Mouse (Mus musculus) liver, adult 2 months (tissue): ENCODE measurements around the gene Slc22a23. TPM values are rescaled to one million over a fixed set of nuclear protein-coding genes. Genes with fewer than 3 reads are reported as not detected.

Experiments
- DNase-seq: peaks from one replicate; pipeline ENCODE4 v3.0.0-alpha.2; 2011; ENCODE audit warnings: low read depth, low spot score; ENCODE audit errors: extremely low read depth
- H3K27ac ChIP-seq: fragments of 200-500 bp; replicated peaks from 2 replicates; pipeline ENCODE4 v1.5.1; 2012; ENCODE audit warnings: low read depth, mild to moderate bottlenecking, control low read depth, inconsistent platforms, low read length; ENCODE audit not compliant: insufficient read depth
- H3K27me3 ChIP-seq: fragments of 200-500 bp; 2 replicates; pipeline ENCODE4 v1.6.1; 2012; ENCODE audit warnings: mild to moderate bottlenecking, moderate library complexity, low read length, inconsistent platforms; ENCODE audit not compliant: control insufficient read depth, insufficient read depth
- H3K36me3 ChIP-seq: fragments of 200-500 bp; 2 replicates; pipeline ENCODE4 v1.6.1; 2012; ENCODE audit warnings: low read length, inconsistent platforms; ENCODE audit not compliant: control insufficient read depth, insufficient read depth
- H3K4me1 ChIP-seq: fragments of 200-500 bp; 2 replicates; pipeline ENCODE4 v1.6.1; 2011; ENCODE audit warnings: low read length; ENCODE audit not compliant: control insufficient read depth, insufficient read depth
- H3K4me3 ChIP-seq: fragments of 200-500 bp; 2 replicates; pipeline ENCODE4 v1.5.1; 2011; ENCODE audit warnings: low read depth, mild to moderate bottlenecking, control low read depth, low read length, moderate library complexity; ENCODE audit not compliant: insufficient read depth
- H3K79me2 ChIP-seq: fragments of 200-500 bp; 2 replicates; pipeline ENCODE4 v1.6.1; 2012; ENCODE audit warnings: inconsistent platforms, mild to moderate bottlenecking, low read length, moderate library complexity; ENCODE audit not compliant: control insufficient read depth, insufficient read depth
- H3K9ac ChIP-seq: fragments of 200-500 bp; 2 replicates; pipeline ENCODE4 v1.6.1; 2012; ENCODE audit warnings: low read depth, mild to moderate bottlenecking, control low read depth, inconsistent platforms, low read length
- CTCF ChIP-seq: fragments of 200-500 bp; IDR thresholded peaks from 2 replicates; pipeline ENCODE4 v1.5.1; 2011; ENCODE audit warnings: low read depth, low read length, control low read depth
- POLR2A ChIP-seq: fragments of 200-500 bp; IDR thresholded peaks from 2 replicates; pipeline ENCODE4 v1.6.1; 2011; ENCODE audit warnings: low read length, control low read depth; ENCODE audit not compliant: insufficient read depth; ENCODE audit errors: extremely low read depth
- WGBS: fragments of 180-500 bp; shearing (Covaris S2); methylation state at CpG from one replicate; pipeline ENCODE4 v1.1.7; 2018; 5-methylcytosine and 5-hydroxymethylcytosine counted together
- polyA plus RNA-seq: library from polyadenylated mRNA; depleted of rRNA; stranded (reverse); fragments of >200 nt; gene quantifications from 2 replicates; pipeline ENCODE4 v1.2.3, GENCODE M21; 2012
- total RNA-seq: library from RNA; depleted of rRNA; stranded (reverse); fragments of >200 nt; gene quantifications from 2 replicates; pipeline ENCODE4 v1.2.3, GENCODE M21; 2014

Slc22a23 gene
- total and polyA plus RNA-seq, 2 experiments = 31.6 to 50.6 TPM

- Histone ChIP-seq H3K27me3 (no peaks in the 10 kb centered on the region), H3K9ac (no peak overlapping the region), H3K79me2 (no peaks in the 10 kb centered on the region), H3K4me1 (no peaks in the 10 kb centered on the region; the same call in 1 of the 2 replicates), H3K4me3 (no peak overlapping the region), H3K36me3 (no peaks in the 10 kb centered on the region), H3K27ac (no peak overlapping the region)
- no peak for TF ChIP-seq CTCF
- no peak for TF ChIP-seq POLR2A
- WGBS = 86% methylated on average over 3 of the region's 3 CpGs
- no peak for DNase-seq
Measured at GRCm38 (mm10) chr13:34148181-34148580, 196.8 kb downstream of the Slc22a23 start.

- Histone ChIP-seq H3K36me3 (no peaks in the 10 kb centered on the region), H3K4me3 (no peak overlapping the region), H3K4me1 (no peaks in the 10 kb centered on the region; the same call in 1 of the 2 replicates), H3K9ac (no peak overlapping the region), H3K27ac (no peak overlapping the region), H3K27me3 (no peaks in the 10 kb centered on the region), H3K79me2 (no peaks in the 10 kb centered on the region)
- 48% methylated on average over 3 of the region's 3 CpGs for WGBS
- TF ChIP-seq POLR2A = no peak
- no peak for TF ChIP-seq CTCF
- no peak for DNase-seq
Measured at GRCm38 (mm10) chr13:34146916-34147315, 198.1 kb downstream of the Slc22a23 start.

- Histone ChIP-seq H3K27me3 (no peaks in the 10 kb centered on the region), H3K4me3 (no peak overlapping the region), H3K79me2 (no peaks in the 10 kb centered on the region), H3K4me1 (no peaks in the 10 kb centered on the region), H3K36me3 (no peaks in the 10 kb centered on the region), H3K9ac (no peak overlapping the region), H3K27ac (no peak overlapping the region)
- no peak for DNase-seq
- WGBS = 73% methylated on average over 5 of the region's 5 CpGs
- TF ChIP-seq CTCF (no peak), POLR2A (no peak)
Measured at GRCm38 (mm10) chr13:34143389-34143788, 201.6 kb downstream of the Slc22a23 start.

GRCm38 (mm10) chr13:34136605-34137004 lies 208.4 kb downstream of the Slc22a23 start:
- 85% methylated on average over 7 of the region's 7 CpGs for WGBS
- DNase-seq = no peak
- H3K79me2 ChIP-seq = no peaks in the 10 kb centered on the region
- H3K4me3 ChIP-seq = no peak overlapping the region
- no peaks in the 10 kb centered on the region for H3K4me1 ChIP-seq
- H3K9ac ChIP-seq = no peak overlapping the region
- no peak overlapping the region for H3K27ac ChIP-seq
- H3K36me3 ChIP-seq = no peaks in the 10 kb centered on the region
- TF ChIP-seq POLR2A = no peak
- no peak for TF ChIP-seq CTCF
- peaks cover 13% of the 10 kb centered on the region; the same call in 1 of the 2 replicates for H3K27me3 ChIP-seq

GRCm38 (mm10) chr13:34134276-34134675 lies 210.7 kb downstream of the Slc22a23 start:
- Histone ChIP-seq H3K4me3 (no peak overlapping the region), H3K4me1 (peaks cover 8% of the 10 kb centered on the region; the same call in 1 of the 2 replicates), H3K27me3 (peaks cover 15% of the 10 kb centered on the region; the same call in 1 of the 2 replicates), H3K9ac (no peak overlapping the region), H3K27ac (no peak overlapping the region), H3K36me3 (no peaks in the 10 kb centered on the region), H3K79me2 (no peaks in the 10 kb centered on the region)
- WGBS = 88% methylated on average over 7 of the region's 7 CpGs
- DNase-seq = no peak
- TF ChIP-seq POLR2A (no peak), CTCF (no peak)

- no peak for TF ChIP-seq CTCF
- TF ChIP-seq POLR2A = no peak
- WGBS = 29% methylated on average over 15 of the region's 15 CpGs
- Histone ChIP-seq H3K27me3 (peaks cover 15% of the 10 kb centered on the region; the same call in 1 of the 2 replicates), H3K4me1 (peaks cover 8% of the 10 kb centered on the region; the same call in 1 of the 2 replicates), H3K27ac (no peak overlapping the region), H3K4me3 (no peak overlapping the region), H3K9ac (no peak overlapping the region), H3K36me3 (no peaks in the 10 kb centered on the region), H3K79me2 (no peaks in the 10 kb centered on the region)
- DNase-seq = no peak
Measured at GRCm38 (mm10) chr13:34133326-34134071, 211.5 kb downstream of the Slc22a23 start.
